Mouse (Mus musculus): ENCODE results near the gene Lrrc4b.

DNA sequence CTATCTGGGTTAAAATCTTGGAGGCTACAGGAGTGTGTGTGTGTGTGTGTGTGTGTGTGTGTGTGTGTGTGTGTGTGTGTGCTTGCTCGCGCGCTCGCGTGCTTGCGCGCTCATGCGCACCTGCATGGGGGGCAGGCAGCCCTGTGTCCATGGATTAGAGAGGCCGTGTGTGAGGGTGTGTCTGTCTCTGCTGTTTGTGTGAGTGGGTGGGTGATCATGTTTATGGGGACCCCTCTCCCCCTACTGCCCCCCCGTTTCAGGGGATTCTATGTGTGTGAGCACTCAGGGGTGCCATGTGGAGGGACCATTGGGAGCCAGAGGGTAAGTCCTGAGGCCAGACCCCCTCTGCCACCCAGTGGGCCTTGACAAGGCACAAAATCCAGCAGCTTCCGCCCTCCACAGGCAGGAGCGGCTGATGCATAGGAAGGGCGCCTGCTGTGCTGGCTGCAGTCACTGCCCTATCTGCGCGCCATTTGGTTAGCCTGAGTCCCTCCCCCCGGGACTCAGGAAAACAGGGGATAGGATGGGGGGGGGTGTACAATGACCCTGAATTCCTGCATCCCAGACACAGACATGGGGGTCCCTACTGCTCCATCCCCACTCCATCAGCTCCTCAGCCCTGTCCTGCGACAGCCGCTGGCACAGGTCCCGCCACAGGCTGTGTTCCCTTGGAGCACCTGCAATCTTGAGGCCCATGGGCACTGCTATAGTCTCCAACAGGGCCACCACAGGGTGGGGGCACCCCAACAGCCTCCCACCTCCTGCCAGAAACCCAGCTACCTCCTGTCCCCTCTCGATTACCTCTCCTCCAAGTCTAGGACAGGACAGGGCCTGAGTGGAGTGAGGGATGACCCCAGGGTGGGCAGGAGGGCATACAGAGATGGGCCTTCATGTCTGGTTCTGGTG, 14.7 kb downstream of the Lrrc4b start:
- TF ChIP-seq USF1 (IDR thresholded peaks at IDR 0.05; ENCODE audit: low read depth) (no peak), POLR2A (IDR thresholded peaks at IDR 0.05; ENCODE audit: insufficient read length, low read depth) (no peak), TCF12 (IDR thresholded peaks at IDR 0.05; ENCODE audit: insufficient read depth, poor library complexity, severe bottlenecking) (no peak), REST (IDR thresholded peaks at IDR 0.05; ENCODE audit: insufficient read depth, insufficient read length) (no peak), MYOG (IDR thresholded peaks at IDR 0.05; ENCODE audit: control insufficient read depth in 1 of 3, insufficient read depth in 1 of 3, insufficient read length in 2 of 3, low read depth in 2 of 3) (no peak), E2F4 (IDR thresholded peaks at IDR 0.05; ENCODE audit: insufficient read depth) (no peak), MYOD1 (IDR thresholded peaks at IDR 0.05; ENCODE audit: control insufficient read depth in 1 of 3, insufficient read length in 2 of 3, low read depth in 2 of 3) (no peak), MAX (IDR thresholded peaks at IDR 0.05; ENCODE audit: low read depth) (no peak), POLR2AphosphoS2 (IDR thresholded peaks at IDR 0.05; ENCODE audit: insufficient read length, low read depth) (no peak), CEBPB (IDR thresholded peaks at IDR 0.05; ENCODE audit: insufficient read depth, poor library complexity, severe bottlenecking) (no peak)
